Mouse (Mus musculus): ENCODE measurements at regions not wholly inside any gene's neighbourhood (a gene's known extent, or its start where the extent isn't known, plus 50 kb on each side); places are given as distances from the start of the nearest gene placed in this dataset.

DNA sequence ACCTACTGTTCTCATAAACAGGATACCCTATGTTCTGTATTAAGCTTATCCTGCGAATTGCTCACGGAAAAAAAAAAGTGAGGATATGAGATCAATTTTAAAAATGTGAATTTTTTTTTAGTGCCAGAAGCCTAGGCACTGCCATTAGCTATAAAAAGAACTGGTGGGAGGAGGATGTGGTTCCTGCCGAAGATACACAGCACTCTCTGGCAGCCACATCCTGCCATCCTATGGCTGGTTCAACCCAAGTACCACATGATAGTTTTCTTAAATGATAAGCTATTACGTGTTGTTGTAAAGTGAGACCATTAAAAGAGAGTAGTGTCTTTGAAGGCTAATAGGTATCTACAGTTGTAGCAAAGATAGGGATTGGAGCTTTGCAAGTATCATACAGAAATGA lies 58.2 kb upstream of the Ppp3ca start:
- no peaks in the 10 kb centered on the region for H3K36me3 ChIP-seq (ENCODE audit: control insufficient read depth, insufficient read depth)
- no peaks in the 10 kb centered on the region for H3K27me3 ChIP-seq (ENCODE audit: control insufficient read depth, insufficient read depth, insufficient read length)
- no peaks in the 10 kb centered on the region for H3K79me2 ChIP-seq (ENCODE audit: control insufficient read depth, insufficient read depth)
- TF ChIP-seq MYOD1 (IDR thresholded peaks at IDR 0.05; ENCODE audit: control insufficient read depth in 1 of 3, insufficient read length in 2 of 3, low read depth in 2 of 3) (no peak), USF1 (IDR thresholded peaks at IDR 0.05; ENCODE audit: low read depth) (no peak), CEBPB (IDR thresholded peaks at IDR 0.05; ENCODE audit: insufficient read depth, poor library complexity, severe bottlenecking) (no peak), TCF12 (IDR thresholded peaks at IDR 0.05; ENCODE audit: insufficient read depth, poor library complexity, severe bottlenecking) (no peak), MYOG (IDR thresholded peaks at IDR 0.05; ENCODE audit: control insufficient read depth in 1 of 3, insufficient read depth in 1 of 3, insufficient read length in 2 of 3, low read depth in 2 of 3) (no peak), POLR2A (IDR thresholded peaks at IDR 0.05; ENCODE audit: insufficient read length, low read depth) (no peak), POLR2AphosphoS2 (IDR thresholded peaks at IDR 0.05; ENCODE audit: insufficient read length, low read depth) (no peak), E2F4 (IDR thresholded peaks at IDR 0.05; ENCODE audit: insufficient read depth) (no peak), MAX (IDR thresholded peaks at IDR 0.05; ENCODE audit: low read depth) (no peak), SRF (IDR thresholded peaks at IDR 0.05; ENCODE audit: control insufficient read depth, insufficient read length, low read depth) (no peak), REST (IDR thresholded peaks at IDR 0.05; ENCODE audit: insufficient read depth, insufficient read length) (no peak), TCF3 (IDR thresholded peaks at IDR 0.05; ENCODE audit: insufficient read length, low read depth) (no peak)
- no peak overlapping the region for H3K4me3 ChIP-seq
- H3K4me2 ChIP-seq (ENCODE audit: low read depth) = no peak overlapping the region
- H3ac ChIP-seq (ENCODE audit: control insufficient read depth, insufficient read length) = no peak overlapping the region

- no peak overlapping the region for H3K4me2 ChIP-seq (ENCODE audit: low read depth)
- no peaks in the 10 kb centered on the region for H3K79me2 ChIP-seq (ENCODE audit: control insufficient read depth, insufficient read depth)
- H3K27me3 ChIP-seq (ENCODE audit: control insufficient read depth, insufficient read depth, insufficient read length) = no peaks in the 10 kb centered on the region
- H3K4me3 ChIP-seq = no peak overlapping the region
- no peak overlapping the region for H3ac ChIP-seq (ENCODE audit: control insufficient read depth, insufficient read length)
- no peaks in the 10 kb centered on the region for H3K36me3 ChIP-seq (ENCODE audit: control insufficient read depth, insufficient read depth)
- no peak for TF ChIP-seq MAX (IDR thresholded peaks at IDR 0.05; ENCODE audit: low read depth)
- TF ChIP-seq E2F4 (IDR thresholded peaks at IDR 0.05; ENCODE audit: insufficient read depth) = no peak
- TF ChIP-seq MYOD1 (IDR thresholded peaks at IDR 0.05; ENCODE audit: control insufficient read depth in 1 of 3, insufficient read length in 2 of 3, low read depth in 2 of 3) = no peak
- no peak for TF ChIP-seq REST (IDR thresholded peaks at IDR 0.05; ENCODE audit: insufficient read depth, insufficient read length)
- no peak for TF ChIP-seq POLR2AphosphoS2 (IDR thresholded peaks at IDR 0.05; ENCODE audit: insufficient read length, low read depth)
- no peak for TF ChIP-seq TCF12 (IDR thresholded peaks at IDR 0.05; ENCODE audit: insufficient read depth, poor library complexity, severe bottlenecking)
- no peak for TF ChIP-seq TCF3 (IDR thresholded peaks at IDR 0.05; ENCODE audit: insufficient read length, low read depth)
- TF ChIP-seq SRF (IDR thresholded peaks at IDR 0.05; ENCODE audit: control insufficient read depth, insufficient read length, low read depth) = no peak
- no peak for TF ChIP-seq MYOG (IDR thresholded peaks at IDR 0.05; ENCODE audit: control insufficient read depth in 1 of 3, insufficient read depth in 1 of 3, insufficient read length in 2 of 3, low read depth in 2 of 3)
- TF ChIP-seq USF1 (IDR thresholded peaks at IDR 0.05; ENCODE audit: low read depth) = no peak
- TF ChIP-seq CEBPB (IDR thresholded peaks at IDR 0.05; ENCODE audit: insufficient read depth, poor library complexity, severe bottlenecking) = no peak
These were observed 59.4 kb upstream of the Ppp3ca start for GRCm38 (mm10) chr3:136610556-136610924.

DNA sequence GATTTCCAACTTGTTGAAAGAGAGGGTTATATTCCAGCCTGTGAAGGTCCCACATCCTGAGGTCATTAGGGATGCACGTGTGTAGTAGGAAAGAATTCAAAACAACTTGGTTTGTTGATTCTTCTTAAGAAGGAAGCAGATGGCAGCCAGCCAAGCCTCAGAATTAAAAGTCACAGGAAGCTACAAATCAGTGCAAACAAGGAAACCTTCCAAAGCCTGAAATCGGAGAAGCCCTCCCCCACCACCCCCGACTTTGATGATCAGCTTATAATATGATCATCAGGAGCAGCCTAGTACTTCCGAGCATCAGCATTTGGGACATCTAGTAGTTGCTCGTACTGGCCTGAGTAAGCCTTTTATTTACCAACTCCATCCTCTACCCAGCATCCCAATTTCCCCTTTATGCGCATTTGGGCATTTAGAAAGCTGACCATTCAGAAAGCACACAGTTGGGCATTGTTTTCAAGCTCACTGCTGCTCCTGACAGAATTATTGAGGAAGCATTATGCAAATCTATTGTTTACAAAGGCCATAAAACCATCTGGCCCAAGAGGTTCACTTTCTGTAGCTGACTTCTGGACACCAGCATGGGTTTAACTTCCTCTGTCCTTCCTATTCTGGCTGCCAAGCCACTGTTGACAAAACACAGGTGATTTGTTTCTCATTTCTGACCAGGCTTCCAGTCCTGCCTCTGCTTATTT lies 59.9 kb upstream of the Ppp3ca start:
- Histone ChIP-seq H3K4me2 (ENCODE audit: low read depth) (no peak overlapping the region), H3K36me3 (ENCODE audit: control insufficient read depth, insufficient read depth) (no peaks in the 10 kb centered on the region), H3K27me3 (ENCODE audit: control insufficient read depth, insufficient read depth, insufficient read length) (no peaks in the 10 kb centered on the region), H3K4me3 (no peak overlapping the region), H3ac (ENCODE audit: control insufficient read depth, insufficient read length) (no peak overlapping the region), H3K79me2 (ENCODE audit: control insufficient read depth, insufficient read depth) (no peaks in the 10 kb centered on the region)
- no peak for TF ChIP-seq TCF3 (IDR thresholded peaks at IDR 0.05; ENCODE audit: insufficient read length, low read depth)
- no peak for TF ChIP-seq POLR2A (IDR thresholded peaks at IDR 0.05; ENCODE audit: insufficient read length, low read depth)
- TF ChIP-seq SRF (IDR thresholded peaks at IDR 0.05; ENCODE audit: control insufficient read depth, insufficient read length, low read depth) = no peak
- no peak for TF ChIP-seq REST (IDR thresholded peaks at IDR 0.05; ENCODE audit: insufficient read depth, insufficient read length)
- TF ChIP-seq MYOG (IDR thresholded peaks at IDR 0.05; ENCODE audit: control insufficient read depth in 1 of 3, insufficient read depth in 1 of 3, insufficient read length in 2 of 3, low read depth in 2 of 3) = no peak
- TF ChIP-seq POLR2AphosphoS2 (IDR thresholded peaks at IDR 0.05; ENCODE audit: insufficient read length, low read depth) = no peak
- TF ChIP-seq CEBPB (IDR thresholded peaks at IDR 0.05; ENCODE audit: insufficient read depth, poor library complexity, severe bottlenecking) = no peak
- no peak for TF ChIP-seq MYOD1 (IDR thresholded peaks at IDR 0.05; ENCODE audit: control insufficient read depth in 1 of 3, insufficient read length in 2 of 3, low read depth in 2 of 3)
- no peak for TF ChIP-seq E2F4 (IDR thresholded peaks at IDR 0.05; ENCODE audit: insufficient read depth)
- no peak for TF ChIP-seq MAX (IDR thresholded peaks at IDR 0.05; ENCODE audit: low read depth)
- TF ChIP-seq USF1 (IDR thresholded peaks at IDR 0.05; ENCODE audit: low read depth) = no peak
- TF ChIP-seq TCF12 (IDR thresholded peaks at IDR 0.05; ENCODE audit: insufficient read depth, poor library complexity, severe bottlenecking) = no peak

DNA sequence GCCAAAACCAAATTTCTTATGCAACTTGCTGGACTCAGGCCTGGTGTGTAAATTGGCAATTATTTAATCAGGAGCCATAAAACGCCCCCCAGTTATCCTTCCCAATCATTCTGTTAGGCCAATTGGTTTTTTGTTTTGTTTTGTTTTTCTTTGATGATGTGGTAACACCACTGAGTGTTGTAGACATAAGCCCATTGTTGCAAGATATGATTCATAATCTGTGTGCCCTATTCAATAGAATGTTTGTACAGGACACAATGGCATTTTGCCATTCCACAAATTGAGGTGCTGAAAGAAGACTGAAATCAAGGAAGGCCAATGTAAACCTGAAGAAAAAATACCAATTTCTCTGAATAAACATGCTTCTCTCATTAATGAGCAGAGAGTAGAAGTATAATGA lies 68.2 kb upstream of the Ppp3ca start:
- Histone ChIP-seq H3K4me3 (no peak overlapping the region), H3K79me2 (ENCODE audit: control insufficient read depth, insufficient read depth) (no peaks in the 10 kb centered on the region), H3K36me3 (ENCODE audit: control insufficient read depth, insufficient read depth) (no peaks in the 10 kb centered on the region), H3ac (ENCODE audit: control insufficient read depth, insufficient read length) (no peak overlapping the region), H3K4me2 (ENCODE audit: low read depth) (no peak overlapping the region), H3K27me3 (ENCODE audit: control insufficient read depth, insufficient read depth, insufficient read length) (no peaks in the 10 kb centered on the region)
- TF ChIP-seq CEBPB (IDR thresholded peaks at IDR 0.05; ENCODE audit: insufficient read depth, poor library complexity, severe bottlenecking) (0 out of 2 replicates have a peak, but pooled peaks have one; percentile 44), TCF3 (IDR thresholded peaks at IDR 0.05; ENCODE audit: insufficient read length, low read depth) (no peak), POLR2A (IDR thresholded peaks at IDR 0.05; ENCODE audit: insufficient read length, low read depth) (no peak), MYOG (IDR thresholded peaks at IDR 0.05; ENCODE audit: control insufficient read depth in 1 of 3, insufficient read depth in 1 of 3, insufficient read length in 2 of 3, low read depth in 2 of 3) (no peak), TCF12 (IDR thresholded peaks at IDR 0.05; ENCODE audit: insufficient read depth, poor library complexity, severe bottlenecking) (no peak), SRF (IDR thresholded peaks at IDR 0.05; ENCODE audit: control insufficient read depth, insufficient read length, low read depth) (no peak), MAX (IDR thresholded peaks at IDR 0.05; ENCODE audit: low read depth) (no peak)
